Mouse (Mus musculus) erythroblast, embryonic 14.5 days (primary cell): ENCODE measurements around the gene Cd83. TPM values are rescaled to one million over a fixed set of nuclear protein-coding genes. Genes with fewer than 3 reads are reported as not detected.

Source experiments
- H3K27me3 ChIP-seq: 2 replicates; pipeline ENCODE4 v1.6.1; 2012; ENCODE audit warnings: inconsistent platforms; ENCODE audit not compliant: control insufficient read depth
- H3K36me3 ChIP-seq: 2 replicates; pipeline ENCODE4 v1.6.1; 2012; ENCODE audit warnings: mild to moderate bottlenecking, inconsistent platforms; ENCODE audit not compliant: control insufficient read depth
- H3K4me1 ChIP-seq: 2 replicates; pipeline ENCODE4 v1.6.1; 2012; ENCODE audit warnings: inconsistent platforms; ENCODE audit not compliant: control insufficient read depth
- H3K4me3 ChIP-seq: replicated peaks from 2 replicates; pipeline ENCODE3; 2012; ENCODE audit warnings: moderate library complexity, mild to moderate bottlenecking, inconsistent platforms
- H3K9me3 ChIP-seq: 2 replicates; pipeline ENCODE4 v1.6.1; 2012; ENCODE audit warnings: low read length, inconsistent platforms, mixed read lengths; ENCODE audit not compliant: control insufficient read depth
- GATA1 ChIP-seq: IDR thresholded peaks from 2 replicates; pipeline ENCODE4 v1.6.1; 2012; ENCODE audit warnings: low read length, inconsistent platforms, mixed read lengths
- TAL1 ChIP-seq: IDR thresholded peaks from 3 replicates; pipeline ENCODE4 v1.6.1; 2012; ENCODE audit warnings: low read length, inconsistent platforms, mixed read lengths
- polyA plus RNA-seq: library from polyadenylated mRNA; stranded (reverse); fragments of >175 nt; gene quantifications from 2 replicates; pipeline ENCODE4 v1.2.3, GENCODE M21; 2012

The Cd83 gene
- polyA plus RNA-seq, 1 experiment = not detected

DNA sequence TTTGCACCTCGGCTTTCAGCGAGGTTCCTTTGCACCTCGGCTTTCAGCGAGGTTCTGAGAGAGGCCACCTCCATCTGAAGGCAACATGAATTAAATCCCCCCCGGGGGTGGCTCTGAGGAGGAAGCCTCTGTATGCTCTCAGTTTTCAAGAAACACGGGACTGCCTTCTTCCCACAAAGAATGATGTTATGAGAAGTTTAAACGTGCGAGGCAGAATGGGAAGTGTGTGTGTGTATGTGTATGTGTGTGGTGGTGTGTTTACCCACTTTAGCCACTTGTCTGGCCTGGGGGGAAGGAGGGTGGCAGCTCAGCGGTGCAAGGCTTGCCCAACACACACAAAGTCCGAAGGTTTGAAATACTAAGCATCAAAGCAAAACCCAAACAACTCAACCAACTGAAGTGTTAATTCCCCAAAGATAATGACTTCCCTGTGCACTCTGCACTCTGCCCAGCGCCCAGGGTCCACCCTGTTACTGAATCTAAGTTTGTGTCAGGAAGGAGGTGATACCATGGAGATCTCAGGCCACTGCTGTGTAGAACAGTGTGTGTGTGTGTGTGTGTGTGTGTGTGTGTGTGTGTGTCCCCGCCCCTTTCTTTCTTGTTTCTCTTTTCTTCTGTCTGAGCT lies 1.7 kb downstream of the Cd83 start:
- H3K4me3 ChIP-seq = no peak overlapping the region
- no peaks in the 10 kb centered on the region; the same call in 1 of the 2 replicates for H3K9me3 ChIP-seq
- no peaks in the 10 kb centered on the region for H3K4me1 ChIP-seq
- TF ChIP-seq GATA1 = no peak
- TF ChIP-seq TAL1 = no peak
- no peaks in the 10 kb centered on the region for H3K36me3 ChIP-seq
- H3K27me3 ChIP-seq = peaks cover 28% of the 10 kb centered on the region

DNA sequence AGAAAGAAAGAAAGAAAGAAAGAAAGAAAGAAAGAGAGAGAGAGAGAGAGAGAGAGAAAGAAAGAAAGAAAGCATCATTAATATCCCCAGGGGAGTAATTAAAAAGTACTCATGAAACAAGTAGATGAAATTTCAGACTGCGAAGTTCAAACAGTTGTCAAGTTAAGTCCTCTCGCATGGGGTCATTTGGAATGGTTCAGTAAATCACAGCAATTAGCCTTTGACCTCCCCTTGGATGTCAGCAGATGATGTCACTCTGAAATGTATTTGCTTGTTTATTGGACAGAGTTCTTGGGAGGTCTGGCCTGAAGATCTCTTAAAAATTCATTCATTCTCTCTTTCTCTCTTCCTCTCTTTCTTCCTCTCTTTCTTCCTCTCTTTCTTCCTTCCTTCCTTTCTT lies 2.7 kb downstream of the Cd83 start:
- no peaks in the 10 kb centered on the region for H3K36me3 ChIP-seq
- no peak overlapping the region for H3K4me3 ChIP-seq
- peaks cover 28% of the 10 kb centered on the region for H3K27me3 ChIP-seq
- H3K4me1 ChIP-seq = no peaks in the 10 kb centered on the region
- H3K9me3 ChIP-seq = no peaks in the 10 kb centered on the region; the same call in 1 of the 2 replicates
- no peak for TF ChIP-seq GATA1
- no peak for TF ChIP-seq TAL1

GRCm38 (mm10) chr13:43788071-43788470 lies 3.5 kb downstream of the Cd83 start:
- Histone ChIP-seq H3K9me3 (no peaks in the 10 kb centered on the region; the same call in 1 of the 2 replicates), H3K36me3 (no peaks in the 10 kb centered on the region), H3K4me3 (no peak overlapping the region), H3K27me3 (peaks cover 28% of the 10 kb centered on the region), H3K4me1 (no peaks in the 10 kb centered on the region)
- TF ChIP-seq TAL1 = no peak
- TF ChIP-seq GATA1 = no peak

DNA sequence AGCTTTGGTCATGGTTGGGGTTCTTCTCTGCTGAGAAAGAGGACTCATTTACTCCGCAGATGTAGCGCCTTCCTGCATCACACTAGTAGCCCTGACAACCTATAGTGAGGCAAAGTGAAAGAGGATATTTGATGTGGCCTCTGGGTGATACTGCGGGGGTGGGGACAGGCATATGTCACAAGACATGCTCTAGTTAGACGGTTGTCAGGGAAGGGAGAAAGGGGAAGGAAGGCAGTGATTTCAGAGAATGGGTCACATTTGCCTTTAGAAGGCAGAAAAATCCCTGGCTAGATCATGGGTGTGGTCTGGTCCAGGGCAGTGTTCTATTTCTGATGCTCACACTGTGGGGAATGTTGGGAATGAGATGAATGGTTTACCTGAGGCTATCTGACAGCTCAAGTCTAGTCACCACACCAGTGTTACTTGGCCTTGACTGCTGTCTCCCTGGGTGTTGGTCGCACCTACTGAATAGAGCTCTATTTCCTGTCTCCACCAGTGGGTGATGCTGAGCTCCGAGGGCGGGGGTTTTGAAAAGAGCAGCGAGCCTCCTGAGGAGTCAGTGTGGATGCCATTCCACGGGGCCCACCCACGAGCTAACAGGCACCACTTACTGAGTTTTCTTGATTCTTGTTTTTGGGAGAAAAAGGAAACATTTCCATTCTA lies 4.5 kb downstream of the Cd83 start:
- H3K4me1 ChIP-seq = no peaks in the 10 kb centered on the region
- H3K36me3 ChIP-seq = no peaks in the 10 kb centered on the region
- H3K9me3 ChIP-seq = no peaks in the 10 kb centered on the region; the same call in 1 of the 2 replicates
- TF ChIP-seq TAL1 = no peak
- no peak overlapping the region for H3K4me3 ChIP-seq
- peaks cover 25% of the 10 kb centered on the region for H3K27me3 ChIP-seq

- peaks cover 12% of the 10 kb centered on the region for H3K27me3 ChIP-seq
- TF ChIP-seq GATA1 = no peak
- TF ChIP-seq TAL1 = no peak
- no peaks in the 10 kb centered on the region for H3K9me3 ChIP-seq
These were observed 5.8 kb downstream of the Cd83 start for GRCm38 (mm10) chr13:43790229-43791001.

DNA sequence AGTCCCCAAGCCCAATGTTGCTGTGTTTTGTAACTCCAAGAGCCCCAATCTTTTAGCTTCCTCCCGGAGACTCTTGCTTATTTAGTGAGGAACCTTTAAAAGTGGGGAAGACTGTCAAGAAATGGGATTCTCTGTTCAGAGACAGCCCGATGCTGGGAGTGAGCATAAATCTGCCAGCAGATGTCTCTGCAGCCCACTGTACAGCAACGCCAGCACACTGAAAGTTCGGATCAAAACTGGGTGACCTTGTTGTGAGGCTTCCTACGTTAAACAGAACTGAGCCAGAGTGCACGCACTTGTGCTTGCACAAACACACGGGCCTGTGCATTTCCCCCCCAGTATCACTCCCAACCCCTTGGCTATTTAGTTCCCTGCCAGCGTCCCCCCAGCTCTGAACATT lies 10.8 kb downstream of the Cd83 start:
- no peak overlapping the region for H3K4me3 ChIP-seq
- H3K27me3 ChIP-seq = no peaks in the 10 kb centered on the region
- no peaks in the 10 kb centered on the region for H3K4me1 ChIP-seq
- no peaks in the 10 kb centered on the region for H3K36me3 ChIP-seq
- no peaks in the 10 kb centered on the region for H3K9me3 ChIP-seq
- TF ChIP-seq TAL1 (no peak), GATA1 (no peak)

More at GRCm38 (mm10) chr13:43790229-43791001, 5.8 kb downstream of the Cd83 start:
- Histone ChIP-seq H3K4me1 (no peaks in the 10 kb centered on the region), H3K36me3 (no peaks in the 10 kb centered on the region), H3K4me3 (no peak overlapping the region)

- Histone ChIP-seq H3K4me3 (no peak overlapping the region), H3K9me3 (no peaks in the 10 kb centered on the region), H3K36me3 (no peaks in the 10 kb centered on the region), H3K4me1 (no peaks in the 10 kb centered on the region), H3K27me3 (no peaks in the 10 kb centered on the region)
- TF ChIP-seq TAL1 = no peak
- TF ChIP-seq GATA1 = no peak
These were observed 14.1 kb downstream of the Cd83 start for GRCm38 (mm10) chr13:43798655-43799054.

DNA sequence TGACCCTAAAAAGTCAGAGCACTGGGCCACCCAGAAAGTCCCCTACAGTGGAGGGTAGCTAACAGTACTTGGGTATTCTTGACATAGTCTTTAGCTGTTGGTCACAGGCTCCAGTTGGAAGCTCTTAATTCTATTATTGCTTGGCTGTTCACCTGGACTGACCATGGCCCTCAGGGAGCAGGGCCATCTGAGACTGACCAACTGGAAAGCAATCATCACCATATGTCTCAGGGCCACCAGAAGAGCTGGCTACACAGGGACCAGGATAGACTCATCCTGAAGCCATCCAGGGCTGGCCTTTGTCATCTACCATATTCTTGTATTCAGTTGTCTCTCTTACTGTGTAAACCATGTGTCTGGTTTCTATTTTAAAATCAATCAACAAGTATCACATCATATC lies 15.6 kb downstream of the Cd83 start:
- no peak for TF ChIP-seq TAL1
- no peak for TF ChIP-seq GATA1
- H3K27me3 ChIP-seq = no peaks in the 10 kb centered on the region
- H3K36me3 ChIP-seq = no peaks in the 10 kb centered on the region
- H3K4me3 ChIP-seq = no peak overlapping the region
- no peaks in the 10 kb centered on the region for H3K4me1 ChIP-seq
- no peaks in the 10 kb centered on the region for H3K9me3 ChIP-seq

- no peak overlapping the region for H3K4me3 ChIP-seq
- no peak for TF ChIP-seq GATA1
- no peak for TF ChIP-seq TAL1
- no peaks in the 10 kb centered on the region for H3K4me1 ChIP-seq
- H3K27me3 ChIP-seq = no peaks in the 10 kb centered on the region
- no peaks in the 10 kb centered on the region for H3K36me3 ChIP-seq
- no peaks in the 10 kb centered on the region for H3K9me3 ChIP-seq
These were observed 17.4 kb downstream of the Cd83 start for GRCm38 (mm10) chr13:43801961-43802360.
